Mouse (Mus musculus): ENCODE results near the gene Pgm5. TPM values are rescaled to one million over a fixed set of nuclear protein-coding genes. Genes with fewer than 3 reads are reported as not detected.
A peak's percentile ranks its signal among the peaks of the same experiment; 100 is the strongest.
"Not testable (repeated sequence)": the region's sequence is repeated elsewhere in the genome, so short reads cannot be mapped to it uniquely, and the experiment has no call there.

Gene Pgm5
- polyA plus RNA-seq, 1 experiment from 2014 or later: 5.3 TPM

- H3K4me3 ChIP-seq: peak overlapping the region; percentile 41; the same call in 1 of the 2 replicates
- no peak overlapping the region for H3K27ac ChIP-seq (replicated peaks)
- H3K4me1 ChIP-seq: peaks cover 28% of the 10 kb centered on the region
- 3% methylated on average over 20 of the region's 20 CpGs for WGBS
- peaks cover 78% of the 10 kb centered on the region for H3K27me3 ChIP-seq (replicated peaks)
- ATAC-seq (ENCODE audit: extremely low read depth, insufficient number of reproducible peaks, low FRiP score, low TSS enrichment): no peak
- no peaks in the 10 kb centered on the region for H3K36me3 ChIP-seq
- no peaks in the 10 kb centered on the region for H3K9me3 ChIP-seq
- H3K4me2 ChIP-seq: peak overlapping the region; percentile 61
- no peak overlapping the region for H3K9ac ChIP-seq
Observed at GRCm38 (mm10) chr19:24897896-24898736, 36.5 kb upstream of the Pgm5 start.

- Histone ChIP-seq H3K27ac (replicated peaks) (no peak overlapping the region), H3K9ac (peak overlapping the region; percentile 9; the same call in 1 of the 2 replicates), H3K9me3 (no peaks in the 10 kb centered on the region), H3K4me3 (peak overlapping the region; percentile 41), H3K36me3 (no peaks in the 10 kb centered on the region), H3K27me3 (replicated peaks) (peaks cover 70% of the 10 kb centered on the region), H3K4me2 (peak overlapping the region; percentile 61), H3K4me1 (peaks cover 28% of the 10 kb centered on the region)
- no peak for ATAC-seq (ENCODE audit: extremely low read depth, insufficient number of reproducible peaks, low FRiP score, low TSS enrichment)
- 2% methylated on average over 57 of the region's 57 CpGs for WGBS
Observed at GRCm38 (mm10) chr19:24897006-24897895, 35.6 kb upstream of the Pgm5 start.

- ATAC-seq (ENCODE audit: extremely low read depth, insufficient number of reproducible peaks, low FRiP score, low TSS enrichment): no peak
- Histone ChIP-seq H3K36me3 (no peaks in the 10 kb centered on the region), H3K9ac (no peak overlapping the region), H3K4me3 (no peak overlapping the region), H3K4me1 (peaks cover 28% of the 10 kb centered on the region), H3K27me3 (replicated peaks) (peaks cover 62% of the 10 kb centered on the region), H3K9me3 (no peaks in the 10 kb centered on the region), H3K27ac (replicated peaks) (no peak overlapping the region), H3K4me2 (no peak overlapping the region)
- WGBS: 16% methylated on average over 4 of the region's 4 CpGs
Observed at GRCm38 (mm10) chr19:24896536-24896935, 34.9 kb upstream of the Pgm5 start.

GRCm38 (mm10) chr19:24886888-24887287 lies 25.2 kb upstream of the Pgm5 start:
- no peak overlapping the region for H3K4me3 ChIP-seq
- peaks cover 6% of the 10 kb centered on the region; the same call in 1 of the 2 replicates for H3K4me1 ChIP-seq
- ATAC-seq (ENCODE audit: extremely low read depth, insufficient number of reproducible peaks, low FRiP score, low TSS enrichment): no peak
- no peak overlapping the region for H3K4me2 ChIP-seq
- H3K9me3 ChIP-seq: no peaks in the 10 kb centered on the region
- peaks cover 48% of the 10 kb centered on the region for H3K27me3 ChIP-seq (replicated peaks)
- H3K36me3 ChIP-seq: no peaks in the 10 kb centered on the region
- no peak overlapping the region for H3K9ac ChIP-seq
- 78% methylated on average over 3 of the region's 3 CpGs for WGBS
- no peak overlapping the region for H3K27ac ChIP-seq (replicated peaks)

- Histone ChIP-seq H3K36me3 (no peaks in the 10 kb centered on the region), H3K27me3 (replicated peaks) (peaks cover 45% of the 10 kb centered on the region), H3K4me2 (peak overlapping the region; percentile 3), H3K9ac (no peak overlapping the region), H3K4me1 (peaks cover 6% of the 10 kb centered on the region; the same call in 1 of the 2 replicates), H3K27ac (replicated peaks) (no peak overlapping the region), H3K4me3 (no peak overlapping the region), H3K9me3 (no peaks in the 10 kb centered on the region)
- 7% methylated on average over 5 of the region's 5 CpGs for WGBS
- no peak for ATAC-seq (ENCODE audit: extremely low read depth, insufficient number of reproducible peaks, low FRiP score, low TSS enrichment)
Observed at GRCm38 (mm10) chr19:24885504-24885903, 23.8 kb upstream of the Pgm5 start.

DNA sequence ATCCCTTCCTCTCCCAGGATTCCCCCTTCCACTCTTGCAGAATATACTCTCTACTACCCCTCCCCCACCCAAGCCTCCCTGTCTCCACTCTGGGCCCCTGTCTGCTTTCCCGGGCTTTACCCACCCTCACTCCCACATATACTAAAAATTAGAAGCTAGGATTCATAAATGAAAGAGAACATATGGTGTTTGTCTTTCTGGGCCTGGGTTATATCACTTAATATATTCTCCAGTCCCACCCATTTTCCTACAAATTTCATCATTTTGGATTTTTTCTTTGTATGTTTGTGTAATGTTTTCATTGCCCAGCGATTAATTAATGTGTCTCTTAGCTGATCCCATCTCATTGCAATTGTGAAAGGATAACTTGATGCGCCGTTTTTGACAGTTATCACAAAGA lies 19.6 kb upstream of the Pgm5 start:
- WGBS: 49% methylated on average over 4 of the region's 4 CpGs
- Histone ChIP-seq H3K4me1 (peaks cover 13% of the 10 kb centered on the region), H3K27ac (replicated peaks) (no peak overlapping the region), H3K9ac (no peak overlapping the region), H3K27me3 (replicated peaks) (peaks cover 18% of the 10 kb centered on the region; the same call in 1 of the 2 replicates), H3K4me2 (no peak overlapping the region), H3K9me3 (peaks cover 6% of the 10 kb centered on the region; the same call in 1 of the 2 replicates), H3K36me3 (no peaks in the 10 kb centered on the region), H3K4me3 (no peak overlapping the region)
- ATAC-seq (ENCODE audit: extremely low read depth, insufficient number of reproducible peaks, low FRiP score, low TSS enrichment): no peak

DNA sequence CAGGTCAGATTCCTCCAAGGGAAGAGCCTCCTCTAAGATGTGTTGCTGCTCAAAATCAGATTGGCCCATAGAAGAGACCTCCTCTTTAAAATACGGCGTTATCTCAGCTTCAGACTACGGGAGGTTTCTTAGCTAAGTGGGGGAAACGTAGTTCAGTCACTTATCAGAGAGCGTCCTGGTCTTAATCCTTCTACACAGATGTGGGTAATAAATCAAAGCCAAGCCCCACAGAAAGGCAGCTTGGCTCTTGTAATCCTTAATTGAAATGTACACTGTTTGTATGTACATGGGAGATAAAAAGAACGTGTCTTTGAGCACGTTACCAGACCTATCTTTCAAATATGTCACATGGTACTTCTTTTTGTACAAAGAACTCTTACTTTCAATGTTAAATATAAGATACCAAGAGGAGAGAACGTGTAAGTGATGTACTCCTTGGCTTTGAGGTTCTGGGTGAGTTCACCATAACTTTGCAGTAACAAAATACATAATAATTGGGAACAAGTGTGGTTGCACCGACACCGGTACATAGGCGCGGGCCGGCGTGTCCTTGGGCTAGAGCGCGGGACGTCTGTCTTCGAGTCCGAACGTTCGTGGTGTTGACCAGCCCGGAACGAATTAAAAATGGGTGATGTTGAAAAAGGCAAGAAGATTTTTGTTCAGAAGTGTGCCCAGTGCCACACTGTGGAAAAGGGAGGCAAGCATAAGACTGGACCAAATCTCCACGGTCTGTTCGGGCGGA lies 13.6 kb upstream of the Pgm5 start, which contains the start of gene Gm10053:
Gm10053 (plus strand) TSS at position 558 of the 742 bp plus-strand sequence.
- 60% methylated on average over 21 of the region's 26 CpGs for WGBS
- not testable (repeated sequence) for H3K4me2 ChIP-seq; H3K27me3 ChIP-seq (replicated peaks); H3K36me3 ChIP-seq; H3K27ac ChIP-seq (replicated peaks); H3K4me3 ChIP-seq; ATAC-seq (ENCODE audit: extremely low read depth, insufficient number of reproducible peaks, low FRiP score, low TSS enrichment); H3K9ac ChIP-seq; H3K9me3 ChIP-seq
- peaks cover 26% of the 10 kb centered on the region for H3K4me1 ChIP-seq

DNA sequence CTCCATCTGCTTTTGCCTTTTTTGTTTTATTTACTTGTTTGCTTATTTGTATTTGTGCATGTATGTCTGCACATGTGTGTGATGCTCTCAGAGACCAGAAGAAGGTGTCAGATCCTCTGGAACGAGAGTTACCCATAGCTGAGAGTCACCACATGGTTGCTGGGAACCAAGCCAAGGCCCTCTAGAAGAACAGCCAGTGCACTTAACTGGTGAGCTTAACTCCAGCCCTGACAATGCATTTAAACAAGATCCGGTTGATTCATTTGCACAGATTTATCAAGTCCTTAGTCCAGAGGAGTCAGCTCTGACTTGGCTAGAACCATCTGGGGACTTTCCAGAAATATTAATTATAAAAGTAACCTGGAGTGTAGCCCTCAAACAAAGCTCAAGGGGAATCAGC lies 12.2 kb upstream of the Pgm5 start:
- Histone ChIP-seq H3K27me3 (replicated peaks) (peaks cover 6% of the 10 kb centered on the region), H3K27ac (replicated peaks) (no peak overlapping the region), H3K4me2 (no peak overlapping the region), H3K4me3 (no peak overlapping the region), H3K4me1 (peaks cover 26% of the 10 kb centered on the region), H3K9ac (no peak overlapping the region), H3K9me3 (peaks cover 6% of the 10 kb centered on the region; the same call in 1 of the 2 replicates), H3K36me3 (no peaks in the 10 kb centered on the region)
- WGBS: 28% methylated on average over 2 of the region's 2 CpGs
- no peak for ATAC-seq (ENCODE audit: extremely low read depth, insufficient number of reproducible peaks, low FRiP score, low TSS enrichment)

DNA sequence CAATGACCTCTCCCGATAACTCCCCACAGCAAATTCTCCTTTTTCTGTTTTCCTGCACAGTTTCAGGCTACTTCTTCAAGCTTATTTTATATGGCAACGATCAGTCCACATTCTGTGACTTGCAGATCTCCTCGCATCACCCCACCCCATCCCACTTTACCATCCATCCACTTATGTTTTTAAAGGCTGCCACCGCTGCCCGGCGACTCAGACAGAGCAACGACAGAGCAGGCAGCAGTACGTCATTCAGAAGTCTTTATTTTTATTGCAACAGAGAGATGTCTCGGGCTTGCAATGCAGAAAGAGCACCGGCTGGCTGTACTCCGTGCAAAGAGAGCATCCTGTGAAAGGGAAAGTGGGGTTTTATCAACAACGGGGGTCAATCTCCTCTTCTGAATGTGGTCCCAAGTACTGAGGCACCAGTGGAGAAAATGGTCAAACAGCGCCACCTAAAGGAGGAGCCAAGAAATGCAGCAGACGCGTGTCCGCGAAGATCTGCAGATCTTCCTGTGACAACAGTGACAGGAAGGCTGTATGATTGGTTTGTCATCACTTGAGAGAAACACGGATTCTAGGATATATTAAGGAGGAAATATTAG lies 9.5 kb upstream of the Pgm5 start:
- Histone ChIP-seq H3K27ac (replicated peaks) (no peak overlapping the region), H3K4me3 (peak overlapping the region; percentile 48), H3K36me3 (no peaks in the 10 kb centered on the region), H3K27me3 (replicated peaks) (peaks cover 6% of the 10 kb centered on the region), H3K4me2 (peak overlapping the region; percentile 68), H3K4me1 (peaks cover 20% of the 10 kb centered on the region), H3K9me3 (no peaks in the 10 kb centered on the region), H3K9ac (no peak overlapping the region)
- WGBS: 14% methylated on average over 18 of the region's 18 CpGs
- ATAC-seq (ENCODE audit: extremely low read depth, insufficient number of reproducible peaks, low FRiP score, low TSS enrichment): no peak

DNA sequence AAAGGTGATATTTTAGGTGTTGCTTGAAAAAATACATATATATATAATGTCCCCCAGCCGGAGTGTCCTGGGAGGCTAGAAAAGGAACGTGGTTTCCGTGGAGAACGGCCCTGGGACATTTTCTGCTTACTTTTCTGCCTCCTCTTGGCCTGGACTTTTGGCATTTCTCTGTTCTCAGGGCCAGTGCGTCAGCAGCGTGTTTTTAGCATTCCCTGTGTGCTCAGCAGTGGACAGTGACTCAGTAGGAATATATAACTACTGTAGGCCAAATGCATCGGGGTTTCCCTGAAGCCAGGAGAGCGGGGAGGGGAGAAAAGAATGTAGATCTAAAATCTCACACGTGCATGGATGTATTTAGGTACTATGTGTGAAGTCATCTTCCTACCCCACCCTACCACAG lies 3.8 kb upstream of the Pgm5 start:
- Histone ChIP-seq H3K4me1 (peaks cover 19% of the 10 kb centered on the region), H3K9me3 (no peaks in the 10 kb centered on the region), H3K4me3 (no peak overlapping the region), H3K36me3 (no peaks in the 10 kb centered on the region), H3K27me3 (replicated peaks) (0 out of 2 replicates have a peak, but pooled peaks cover 10% of the 10 kb centered on the region), H3K4me2 (no peak overlapping the region), H3K27ac (replicated peaks) (no peak overlapping the region), H3K9ac (no peak overlapping the region)
- ATAC-seq (ENCODE audit: extremely low read depth, insufficient number of reproducible peaks, low FRiP score, low TSS enrichment): no peak
- 75% methylated on average over 9 of the region's 9 CpGs for WGBS
